Mouse (Mus musculus) lung, embryonic 15.5 days (tissue): ENCODE measurements around the gene Ndufc1. TPM values are rescaled to one million over a fixed set of nuclear protein-coding genes. Genes with fewer than 3 reads are reported as not detected.
"Not testable (repeated sequence)": the region's sequence is repeated elsewhere in the genome, so short reads cannot be mapped to it uniquely, and the experiment has no call there.

Source experiments
- ATAC-seq: fragments of 200-750 bp; cut with Nextera tagmentation; 2 replicates; pipeline ENCODE4 v1.8.0; 2017; ENCODE audit warnings: moderate number of reproducible peaks, borderline replicate concordance; ENCODE audit not compliant: low FRiP score, low TSS enrichment; ENCODE audit errors: extremely low read depth
- H3K27ac ChIP-seq: fragments of 300-500 bp; sonication (generic); 2 replicates; pipeline ENCODE4 v1.5.1; 2015; ENCODE audit warnings: moderate library complexity, mild to moderate bottlenecking, inconsistent platforms
- H3K27me3 ChIP-seq: fragments of 300-500 bp; sonication (generic); 2 replicates; pipeline ENCODE4 v1.6.1; 2015; ENCODE audit warnings: inconsistent platforms
- H3K36me3 ChIP-seq: fragments of 300-500 bp; sonication (generic); 2 replicates; pipeline ENCODE4 v1.6.1; 2015; ENCODE audit warnings: inconsistent platforms
- H3K4me1 ChIP-seq: fragments of 300-500 bp; sonication (generic); 2 replicates; pipeline ENCODE4 v1.6.1; 2015; ENCODE audit warnings: inconsistent platforms
- H3K4me2 ChIP-seq: fragments of 300-500 bp; sonication (generic); 2 replicates; pipeline ENCODE4 v1.6.1; 2015; ENCODE audit warnings: inconsistent platforms, mild to moderate bottlenecking, moderate library complexity
- H3K4me3 ChIP-seq: fragments of 300-500 bp; sonication (generic); 2 replicates; pipeline ENCODE4 v1.5.1; 2015; ENCODE audit warnings: mild to moderate bottlenecking, inconsistent platforms
- H3K9ac ChIP-seq: fragments of 300-500 bp; sonication (generic); 2 replicates; pipeline ENCODE4 v1.6.1; 2015; ENCODE audit warnings: inconsistent platforms
- H3K9me3 ChIP-seq: fragments of 300-500 bp; sonication (generic); 2 replicates; pipeline ENCODE4 v1.6.1; 2016; ENCODE audit warnings: inconsistent platforms
- WGBS: fragments of 180-500 bp; shearing (Covaris S2); methylation state at CpG from one replicate; pipeline ENCODE4 v1.1.7; 2015; 5-methylcytosine and 5-hydroxymethylcytosine counted together
- polyA plus RNA-seq: library from polyadenylated mRNA; unstranded; fragments of >200 nt; fragmentation: Nextera tagmentation; extraction: Ambion mirVana; gene quantifications from 2 replicates; pipeline ENCODE4 v1.2.1, GENCODE M21; 2015

The Ndufc1 gene
- polyA plus RNA-seq, 1 experiment from 2014 or later = 631 TPM

DNA sequence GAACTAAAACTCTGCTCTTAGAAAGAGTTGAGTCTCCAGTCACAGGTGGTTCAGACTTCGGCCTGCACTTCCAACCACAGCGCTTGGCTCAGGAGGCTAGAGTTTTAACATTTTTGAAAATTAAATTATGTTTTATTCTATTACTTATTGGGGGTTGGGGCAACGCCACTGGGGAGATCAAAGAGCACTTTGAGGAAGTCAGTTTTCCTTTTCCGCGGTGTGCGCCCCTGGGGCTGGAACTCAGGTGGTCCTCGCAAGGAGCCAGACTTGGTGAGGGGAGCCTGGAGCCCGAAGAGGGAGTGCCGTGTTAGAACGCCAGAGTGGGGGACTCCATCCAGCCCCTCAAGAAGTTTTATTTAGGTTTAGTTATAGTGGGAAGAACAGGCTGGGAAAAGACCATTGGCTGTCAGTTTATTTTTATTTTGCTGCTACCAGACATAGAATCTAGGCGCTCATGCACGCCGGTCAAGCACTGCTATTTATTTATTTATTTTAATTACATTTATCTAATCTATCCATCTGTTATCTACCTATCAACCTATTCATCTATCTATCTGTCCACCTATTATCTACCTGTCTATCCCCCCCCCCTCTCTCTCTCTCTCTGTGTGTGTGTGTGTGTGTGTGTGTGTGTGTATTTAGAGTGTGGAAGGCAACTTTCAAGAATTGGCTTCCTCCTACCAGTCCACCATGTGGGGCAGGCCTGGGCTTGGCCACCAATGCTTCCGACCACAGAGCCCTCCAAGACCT lies 49.1 kb downstream of the Ndufc1 start:
- no peak for ATAC-seq
- Histone ChIP-seq H3K36me3 (no peaks in the 10 kb centered on the region), H3K4me3 (peak overlapping the region; percentile 64), H3K4me2 (peak overlapping the region; percentile 94), H3K9me3 (no peaks in the 10 kb centered on the region), H3K27me3 (0 out of 2 replicates have a peak, but pooled peaks cover 6% of the 10 kb centered on the region), H3K9ac (no peak overlapping the region), H3K4me1 (peaks cover 13% of the 10 kb centered on the region), H3K27ac (no peak overlapping the region)
- WGBS = 24% methylated on average over 14 of the region's 14 CpGs

DNA sequence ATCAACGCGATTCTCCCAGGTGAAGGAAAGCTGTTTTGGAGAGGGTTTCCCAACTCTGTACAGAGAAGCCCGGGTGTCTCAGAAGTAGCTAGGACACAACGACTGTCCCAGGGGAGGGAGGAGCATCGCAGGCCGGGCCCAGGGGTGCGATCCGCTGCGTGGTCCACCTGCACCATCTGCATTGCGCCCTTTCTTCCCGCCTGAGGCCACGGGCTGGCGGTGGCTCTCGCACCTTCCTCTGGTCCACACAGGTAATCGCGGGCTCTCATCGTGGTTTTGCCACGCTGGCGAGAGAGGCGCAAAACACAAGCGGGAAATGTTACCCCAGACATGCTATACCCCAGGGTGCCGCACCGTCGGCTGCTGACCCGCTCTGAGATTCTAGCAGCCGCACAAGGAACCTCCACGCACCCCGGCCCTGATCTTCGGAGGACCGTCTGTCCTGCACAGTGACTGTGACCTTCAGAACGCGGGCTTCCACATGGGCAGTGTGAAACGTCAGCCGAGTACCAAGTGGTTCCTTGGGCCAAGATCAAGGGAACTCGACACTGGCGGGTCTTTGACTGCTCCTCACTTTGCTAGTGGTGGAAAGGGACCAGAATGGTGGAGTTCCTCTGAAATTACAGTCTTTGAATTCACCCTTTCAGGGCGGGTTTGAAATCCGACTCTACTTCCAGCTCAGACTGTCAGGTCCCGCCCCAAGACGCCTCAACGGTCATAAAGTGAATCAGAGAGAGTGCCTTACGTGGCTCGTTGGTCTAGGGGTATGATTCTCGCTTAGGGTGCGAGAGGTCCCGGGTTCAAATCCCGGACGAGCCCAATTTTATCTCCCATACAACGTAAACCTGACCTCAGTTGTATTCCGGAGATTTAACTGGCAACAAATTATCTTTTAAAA lies 49.9 kb downstream of the Ndufc1 start:
- WGBS = under 1% methylated on average over 50 of the region's 50 CpGs
- Histone ChIP-seq H3K36me3 (no peaks in the 10 kb centered on the region), H3K9ac (peak overlapping the region; percentile 51), H3K9me3 (no peaks in the 10 kb centered on the region), H3K4me2 (peak overlapping the region; percentile 94), H3K27me3 (0 out of 2 replicates have a peak, but pooled peaks cover 4% of the 10 kb centered on the region), H3K4me3 (peak overlapping the region; percentile 64), H3K27ac (peak overlapping the region; percentile 64), H3K4me1 (peaks cover 10% of the 10 kb centered on the region; the same call in 1 of the 2 replicates)
- peak; percentile 75 for ATAC-seq

DNA sequence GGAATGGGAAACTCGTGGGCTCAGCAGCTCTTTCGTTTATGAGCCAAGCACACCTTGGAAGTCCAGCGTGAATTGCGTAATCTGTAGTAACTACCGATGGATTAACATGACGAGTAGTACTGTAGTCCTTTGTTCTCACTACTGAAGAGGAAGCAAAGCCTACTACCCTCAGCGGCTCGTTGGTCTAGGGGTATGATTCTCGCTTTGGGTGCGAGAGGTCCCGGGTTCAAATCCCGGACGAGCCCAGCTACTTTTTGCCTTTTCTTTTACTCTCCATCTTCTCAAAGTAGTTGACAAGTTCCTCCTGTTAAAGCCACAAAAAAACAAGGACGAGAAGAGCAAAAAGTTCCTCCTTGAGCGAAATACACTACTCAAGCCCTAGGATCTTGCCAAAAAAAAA lies 50.6 kb downstream of the Ndufc1 start:
- Histone ChIP-seq H3K4me3 (peak overlapping the region; percentile 64), H3K4me2 (peak overlapping the region; percentile 94), H3K36me3 (no peaks in the 10 kb centered on the region), H3K27ac (no peak overlapping the region), H3K27me3 (no peaks in the 10 kb centered on the region), H3K9me3 (no peaks in the 10 kb centered on the region), H3K4me1 (peaks cover 10% of the 10 kb centered on the region; the same call in 1 of the 2 replicates), H3K9ac (no peak overlapping the region)
- WGBS = 1% methylated on average over 15 of the region's 15 CpGs
- peak; percentile 41; the same call in 1 of the 2 replicates for ATAC-seq

DNA sequence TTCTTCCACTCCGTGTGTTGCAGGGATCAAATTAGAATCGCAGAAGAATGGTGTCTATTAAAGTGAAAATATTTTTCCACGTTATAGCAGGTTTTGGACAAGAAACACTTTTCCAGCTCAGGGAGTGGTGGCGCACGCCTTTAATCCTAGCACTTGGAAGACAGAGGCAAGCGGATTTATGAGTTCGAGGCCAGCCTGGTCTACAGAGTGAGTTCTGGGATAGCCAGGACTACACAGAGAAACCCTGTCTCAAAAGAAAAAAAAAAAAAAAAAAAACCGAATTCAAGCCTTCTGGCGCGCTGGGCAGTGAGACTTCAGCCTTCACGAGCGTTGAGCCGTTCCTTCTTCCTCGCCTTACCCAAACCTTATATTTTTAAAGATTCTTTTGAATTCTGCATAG lies 51.2 kb downstream of the Ndufc1 start:
- Histone ChIP-seq H3K27me3 (no peaks in the 10 kb centered on the region), H3K36me3 (no peaks in the 10 kb centered on the region), H3K4me2 (peak overlapping the region; percentile 94), H3K9ac (no peak overlapping the region), H3K4me3 (peak overlapping the region; percentile 64), H3K4me1 (peaks cover 10% of the 10 kb centered on the region; the same call in 1 of the 2 replicates), H3K9me3 (no peaks in the 10 kb centered on the region), H3K27ac (no peak overlapping the region)
- 13% methylated on average over 14 of the region's 14 CpGs for WGBS
- no peak for ATAC-seq

DNA sequence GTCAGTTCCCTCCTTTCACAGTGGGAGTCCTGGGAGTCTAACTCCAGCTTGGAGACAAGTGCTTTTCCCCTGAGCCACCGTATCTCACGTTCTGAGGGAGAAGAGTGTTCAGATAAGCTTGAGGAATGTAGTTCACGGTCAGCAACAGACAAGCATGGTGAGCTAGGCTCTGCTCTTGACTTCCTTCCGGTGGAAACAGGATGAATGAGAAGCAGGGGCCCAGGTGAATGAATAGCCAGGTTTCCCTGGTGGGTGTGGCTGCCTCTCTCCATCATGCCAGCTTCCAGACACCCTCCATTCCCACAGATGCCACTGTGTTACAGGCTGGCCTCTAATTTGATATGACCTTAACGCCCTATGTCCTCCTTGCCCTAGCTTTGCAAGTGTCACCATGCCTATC lies 51.7 kb downstream of the Ndufc1 start:
- H3K4me2 ChIP-seq = no peak overlapping the region
- H3K9me3 ChIP-seq = no peaks in the 10 kb centered on the region
- H3K4me1 ChIP-seq = peaks cover 10% of the 10 kb centered on the region; the same call in 1 of the 2 replicates
- no peaks in the 10 kb centered on the region for H3K27me3 ChIP-seq
- H3K9ac ChIP-seq = no peak overlapping the region
- 27% methylated on average over 5 of the region's 5 CpGs for WGBS
- no peak overlapping the region for H3K27ac ChIP-seq
- H3K4me3 ChIP-seq = no peak overlapping the region
- ATAC-seq = no peak
- H3K36me3 ChIP-seq = no peaks in the 10 kb centered on the region

DNA sequence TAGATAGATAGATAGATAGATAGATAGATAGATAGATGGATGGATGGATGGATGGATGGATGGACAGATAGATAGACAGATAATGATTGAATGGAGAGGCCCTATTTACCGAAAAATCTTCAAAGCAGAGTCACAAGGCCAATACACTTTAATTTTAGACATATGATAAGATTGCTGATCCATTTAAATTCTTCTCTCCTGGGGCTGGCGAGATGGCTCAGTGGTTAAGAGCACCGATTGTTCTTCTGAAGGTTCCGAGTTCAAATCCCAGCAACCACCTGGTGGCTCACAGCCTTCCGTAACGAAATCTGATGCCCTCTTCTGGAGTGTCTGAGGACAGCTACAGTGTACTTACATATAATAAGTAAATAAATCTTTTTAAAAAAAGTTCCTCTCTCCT lies 53.8 kb downstream of the Ndufc1 start:
- ATAC-seq, H3K9ac ChIP-seq, H3K36me3 ChIP-seq, H3K9me3 ChIP-seq, H3K4me2 ChIP-seq, H3K4me1 ChIP-seq, H3K27me3 ChIP-seq, H3K27ac ChIP-seq, H3K4me3 ChIP-seq: not testable (repeated sequence)
- WGBS = 85% methylated on average over 6 of the region's 6 CpGs

Other genes with a start within 250 kb of the Ndufc1 start
- gene Noct, start 184.5 kb downstream of the Ndufc1 start, polyA plus RNA-seq = 6.9 and 7.2 TPM in 2 replicates
- 69.9 and 73.4 TPM in 2 replicates for gene Elf2, start 68.3 kb downstream of the Ndufc1 start, polyA plus RNA-seq
- 2.5 and 2.8 TPM in 2 replicates for gene Mgarp, start 12.2 kb downstream of the Ndufc1 start, polyA plus RNA-seq
- gene Naa15, start 6.2 kb upstream of the Ndufc1 start, polyA plus RNA-seq = 45.5 and 46.3 TPM in 2 replicates
- gene Rab33b, start 74.9 kb upstream of the Ndufc1 start, polyA plus RNA-seq = 24.3 and 24.5 TPM in 2 replicates
- gene Setd7, start 151.9 kb upstream of the Ndufc1 start, polyA plus RNA-seq = 3.2 and 4.2 TPM in 2 replicates